Mouse (Mus musculus) MEL (cell line): Measurements from ENCODE around the gene Svs3a. TPM values are rescaled to one million over a fixed set of nuclear protein-coding genes. Genes with fewer than 3 reads are reported as not detected.
"Not testable (repeated sequence)": the region's sequence is repeated elsewhere in the genome, so short reads cannot be mapped to it uniquely, and the experiment has no call there.

ENCODE experiments used
- DNase-seq: peaks from one replicate; pipeline ENCODE4 v3.0.0; 2011; ENCODE audit warnings: low read depth, low spot score
- H3K27ac ChIP-seq: 2 replicates; pipeline ENCODE4 v1.5.1; 2012; ENCODE audit warnings: low read depth, mild to moderate bottlenecking, control low read depth, low read length, moderate library complexity; ENCODE audit not compliant: control insufficient read depth
- H3K27me3 ChIP-seq, 2 experiments: fragments of 150-350 bp in 1 of 2; sonication (generic) in 1 of 2; 2 replicates each; pipeline ENCODE4 v1.6.1; 2012; ENCODE audit warnings: low read length in 2 of 2, mild to moderate bottlenecking in 2 of 2, improper control_type of control experiment in 1 of 2, moderate library complexity in 1 of 2; ENCODE audit not compliant: insufficient read depth in 2 of 2, control insufficient read depth in 1 of 2
- H3K36me3 ChIP-seq, 2 experiments: 2 replicates each; pipeline ENCODE4 v1.6.1; 2012 to 2014; ENCODE audit warnings: low read length in 2 of 2, improper control_type of control experiment in 1 of 2, inconsistent platforms in 1 of 2, mild to moderate bottlenecking in 1 of 2; ENCODE audit not compliant: insufficient read depth in 2 of 2, control insufficient read depth in 1 of 2
- H3K4me1 ChIP-seq, 2 experiments: fragments of 150-350 bp in 1 of 2; sonication (generic) in 1 of 2; 2 replicates each; pipeline ENCODE4 v1.6.1; 2012; ENCODE audit warnings: low read length in 2 of 2, improper control_type of control experiment in 1 of 2, mild to moderate bottlenecking in 1 of 2; ENCODE audit not compliant: insufficient read depth in 2 of 2, control insufficient read depth in 1 of 2
- H3K4me3 ChIP-seq, 2 experiments: fragments of 150-350 bp in 1 of 2; sonication (generic) in 1 of 2; 2 replicates each; pipeline ENCODE4 v1.5.1; 2012; ENCODE audit warnings: low read depth in 2 of 2, low read length in 2 of 2, mild to moderate bottlenecking in 2 of 2, moderate library complexity in 2 of 2, control low read depth in 1 of 2, improper control_type of control experiment in 1 of 2; ENCODE audit not compliant: control insufficient read depth in 1 of 2, insufficient read depth in 1 of 2
- H3K79me2 ChIP-seq: 2 replicates; pipeline ENCODE4 v1.6.1; 2012; ENCODE audit warnings: mild to moderate bottlenecking, low read length, moderate library complexity; ENCODE audit not compliant: control insufficient read depth, poor library complexity, insufficient read depth
- H3K9ac ChIP-seq: 2 replicates; pipeline ENCODE4 v1.6.1; 2012; ENCODE audit warnings: low read depth, mild to moderate bottlenecking, control low read depth, low read length, moderate library complexity; ENCODE audit not compliant: control insufficient read depth, poor library complexity, severe bottlenecking
- H3K9me3 ChIP-seq: fragments of 150-350 bp; sonication (generic); replicated peaks from 2 replicates; pipeline ENCODE4 v1.6.1; 2012; ENCODE audit warnings: mild to moderate bottlenecking, low read length, improper control_type of control experiment, moderate library complexity; ENCODE audit not compliant: insufficient read depth
- CHD2 ChIP-seq: IDR thresholded peaks from 2 replicates; pipeline ENCODE4 v1.6.1; 2011; ENCODE audit warnings: low read length, improper control_type of control experiment
- ELF1 ChIP-seq: IDR thresholded peaks from 2 replicates; pipeline ENCODE4 v1.6.1; 2014; ENCODE audit warnings: low read depth, mild to moderate bottlenecking, inconsistent platforms, low read length, improper control_type of control experiment, moderate library complexity
- EP300 ChIP-seq, 2 experiments: IDR thresholded peaks; 2 replicates each; pipeline ENCODE4 v1.6.1; 2011; ENCODE audit warnings: improper control_type of control experiment in 2 of 2, low read length in 2 of 2, low read depth in 1 of 2, mild to moderate bottlenecking in 1 of 2
- GATA1 ChIP-seq: IDR thresholded peaks from 2 replicates; pipeline ENCODE4 v1.6.1; 2011; ENCODE audit warnings: low read depth, low read length, improper control_type of control experiment
- JUND ChIP-seq: IDR thresholded peaks from 2 replicates; pipeline ENCODE4 v1.6.1; 2011; ENCODE audit warnings: low read depth, mild to moderate bottlenecking, improper control_type of control experiment, low read length
- MAFK ChIP-seq: IDR thresholded peaks from 2 replicates; pipeline ENCODE4 v1.6.1; 2011; ENCODE audit warnings: low read depth, mild to moderate bottlenecking, low read length, improper control_type of control experiment, borderline replicate concordance
- MYB ChIP-seq: IDR thresholded peaks from 2 replicates; pipeline ENCODE4 v1.6.1; 2011; ENCODE audit warnings: mild to moderate bottlenecking, low read depth, low read length, improper control_type of control experiment
- POLR2A ChIP-seq, 2 experiments: IDR thresholded peaks; 2 replicates each; pipeline ENCODE4 v1.6.1; 2011 to 2012; ENCODE audit warnings: low read length in 2 of 2, mild to moderate bottlenecking in 2 of 2, control low read depth in 1 of 2, improper control_type of control experiment in 1 of 2, low read depth in 1 of 2, moderate library complexity in 1 of 2; ENCODE audit not compliant: control insufficient read depth in 1 of 2, insufficient read depth in 1 of 2, poor library complexity in 1 of 2
- RAD21 ChIP-seq: IDR thresholded peaks from 2 replicates; pipeline ENCODE4 v1.6.1; 2011; ENCODE audit warnings: mild to moderate bottlenecking, low read depth, low read length, improper control_type of control experiment
- RCOR1 ChIP-seq: IDR thresholded peaks from 2 replicates; pipeline ENCODE4 v1.6.1; 2012; ENCODE audit warnings: low read depth, mild to moderate bottlenecking, inconsistent platforms, low read length, improper control_type of control experiment
- SMC3 ChIP-seq: IDR thresholded peaks from 2 replicates; pipeline ENCODE4 v1.6.1; 2011; ENCODE audit warnings: low read depth, low read length, improper control_type of control experiment
- TBP ChIP-seq: IDR thresholded peaks from 2 replicates; pipeline ENCODE4 v1.8.0; 2011; ENCODE audit warnings: low read depth, low read length, improper control_type of control experiment
- TCF12 ChIP-seq: IDR thresholded peaks from 2 replicates; pipeline ENCODE4 v1.6.1; 2014; ENCODE audit warnings: low read depth, mild to moderate bottlenecking, inconsistent platforms, low read length, improper control_type of control experiment, moderate library complexity
- USF2 ChIP-seq, 2 experiments: IDR thresholded peaks; 2 replicates each; pipeline ENCODE4 v1.6.1; 2011 to 2012; ENCODE audit warnings: improper control_type of control experiment in 2 of 2, low read length in 2 of 2, borderline replicate concordance in 1 of 2, inconsistent platforms in 1 of 2, low read depth in 1 of 2, mild to moderate bottlenecking in 1 of 2; ENCODE audit not compliant: insufficient read depth in 1 of 2
- ZKSCAN1 ChIP-seq: IDR thresholded peaks from 2 replicates; pipeline ENCODE4 v1.6.1; 2012; ENCODE audit warnings: low read depth, mild to moderate bottlenecking, inconsistent platforms, low read length, improper control_type of control experiment, moderate library complexity
- polyA plus RNA-seq, 2 experiments: library from polyadenylated mRNA; stranded (reverse) in 1 of 2; unstranded in 1 of 2; fragments of >175 nt in 1 of 2; fragments of >200 nt in 1 of 2; gene quantifications; 2 replicates each; pipeline versions ENCODE4 v1.2.1 to v1.2.4; 2012; ENCODE audit warnings: low replicate concordance in 2 of 2, low read depth in 1 of 2; ENCODE audit not compliant: insufficient read length in 2 of 2, insufficient read depth in 1 of 2, missing spikeins in 1 of 2
- total RNA-seq: library from RNA; depleted of rRNA; stranded (reverse); fragments of 300-350 nt; gene quantifications from 2 replicates; pipeline ENCODE4 v1.2.3, GENCODE M21; 2012

The Svs3a gene
- total and polyA plus RNA-seq, 3 experiments = not detected

DNA sequence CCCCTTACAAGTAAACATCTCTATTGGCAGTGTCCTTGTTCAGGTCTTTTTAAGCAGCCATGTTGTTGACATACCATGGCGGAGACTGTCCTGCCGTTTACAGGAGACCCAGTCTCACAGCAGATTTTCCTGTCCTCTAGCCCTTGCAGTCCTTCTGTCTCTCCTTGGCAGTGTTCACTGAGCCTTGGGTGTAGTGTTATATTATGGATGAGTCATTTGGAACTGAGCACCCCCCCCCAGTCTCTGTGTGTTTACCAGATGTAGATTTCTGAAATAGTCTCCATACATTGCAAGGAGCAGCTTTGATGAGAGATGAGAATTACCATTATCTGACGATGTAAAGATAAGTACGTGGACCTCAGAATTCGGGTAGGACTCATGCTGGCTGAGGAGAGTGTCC lies 23.5 kb downstream of the Svs3a start:
- H3K9ac ChIP-seq = no peak overlapping the region
- no peak for DNase-seq
- H3K27me3 ChIP-seq = peaks cover 2% of the 10 kb centered on the region in 2 experiments; a peak in 1 of 4 replicates
- no peak overlapping the region for H3K4me3 ChIP-seq
- no peaks in the 10 kb centered on the region for H3K9me3 ChIP-seq
- TF ChIP-seq TBP (no peak), MAFK (no peak), JUND (no peak), RCOR1 (no peak), GATA1 (no peak), USF2 (IDR thresholded peaks at IDR 0.05; ENCODE audit: borderline replicate concordance in 1 of 2, insufficient read depth in 1 of 2, low read depth in 1 of 2, low read length in 2 of 2) (no peak), TCF12 (no peak), ELF1 (no peak), RAD21 (no peak)
- H3K27ac ChIP-seq = no peak overlapping the region
- H3K79me2 ChIP-seq = no peaks in the 10 kb centered on the region
- H3K36me3 ChIP-seq = no peaks in the 10 kb centered on the region
- no peaks in the 10 kb centered on the region for H3K4me1 ChIP-seq

DNA sequence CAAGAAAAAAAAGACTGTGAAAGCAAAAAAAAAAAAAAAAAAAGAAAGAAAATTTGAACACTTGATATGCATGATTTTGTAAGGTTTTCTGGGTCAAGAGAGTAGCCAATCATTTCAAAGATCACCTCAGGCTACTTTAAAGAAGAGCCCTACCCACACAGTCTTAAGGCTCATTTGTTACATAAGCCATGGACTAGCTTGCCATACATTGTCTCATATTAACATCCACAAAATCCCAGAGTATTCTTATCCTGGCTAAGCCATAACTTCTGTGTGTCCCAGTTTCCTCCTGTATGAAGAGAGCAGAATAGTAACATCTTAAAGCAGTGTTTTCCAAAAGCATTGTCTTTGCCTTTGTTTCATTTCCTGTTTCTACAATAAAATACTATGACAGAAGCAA lies 26.4 kb downstream of the Svs3a start:
- H3K79me2 ChIP-seq, DNase-seq, H3K27ac ChIP-seq, H3K4me3 ChIP-seq, H3K36me3 ChIP-seq, H3K4me1 ChIP-seq, H3K9ac ChIP-seq, H3K27me3 ChIP-seq, H3K9me3 ChIP-seq: not testable (repeated sequence)

DNA sequence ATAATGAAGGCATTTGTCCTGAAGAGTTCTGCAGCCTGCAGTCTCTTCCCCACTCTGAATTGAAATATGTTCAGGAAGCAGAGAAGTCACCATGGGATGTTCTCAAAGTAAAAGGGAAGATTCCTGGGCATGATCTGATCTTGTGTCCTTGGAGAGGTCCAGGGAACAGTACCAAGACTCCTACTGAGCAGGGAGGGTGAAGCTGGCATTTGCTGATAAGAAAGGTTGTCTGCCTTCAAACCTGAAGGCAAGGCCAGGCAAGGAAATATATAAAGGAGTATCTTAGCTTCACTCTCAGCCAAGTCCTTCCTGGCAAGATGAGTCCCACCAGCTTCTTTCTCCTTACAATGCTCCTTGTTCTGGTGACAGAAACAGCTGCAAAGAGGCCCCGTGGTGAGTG lies 27.4 kb downstream of the Svs3a start, which contains the start of gene Svs6:
Gene Svs6 (plus strand): TSS at position 301 of the 400 bp plus-strand sequence.
- not testable (repeated sequence) for H3K27me3 ChIP-seq, H3K4me3 ChIP-seq

DNA sequence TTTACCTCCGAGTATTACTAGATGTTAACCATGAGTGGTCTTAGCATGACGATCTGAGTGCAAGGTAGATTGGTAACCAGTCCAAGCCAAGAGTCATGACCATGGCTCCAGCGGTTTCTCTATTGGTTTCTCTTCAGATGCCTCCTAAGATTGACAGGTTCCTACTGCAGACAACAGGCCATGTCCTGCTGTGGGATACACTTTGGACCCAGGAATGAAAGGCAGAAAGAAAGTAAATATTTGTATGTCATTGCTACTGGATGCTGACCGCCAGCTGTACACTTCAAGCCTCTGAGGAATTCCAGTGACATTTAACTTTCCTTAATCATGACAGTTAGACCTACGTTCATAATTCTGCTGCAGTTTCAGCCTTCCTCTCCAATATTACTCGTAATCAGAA lies 31.9 kb downstream of the Svs3a start:
- H3K27me3 ChIP-seq = peaks cover 2 to 4% of the 10 kb centered on the region in 2 experiments; a peak in 3 of 4 replicates
- H3K4me3 ChIP-seq = no peak overlapping the region
- TF ChIP-seq SMC3 (no peak), EP300 (IDR thresholded peaks at IDR 0.05; ENCODE audit: low read depth in 1 of 2, low read length in 2 of 2) (no peak), GATA1 (no peak), ZKSCAN1 (no peak), MYB (no peak), USF2 (IDR thresholded peaks at IDR 0.05; ENCODE audit: borderline replicate concordance in 1 of 2, insufficient read depth in 1 of 2, low read depth in 1 of 2, low read length in 2 of 2) (no peak), CHD2 (no peak), RCOR1 (no peak), POLR2A (IDR thresholded peaks at IDR 0.05; ENCODE audit: control insufficient read depth in 1 of 2, insufficient read depth in 1 of 2, low read depth in 1 of 2, low read length in 2 of 2, poor library complexity in 1 of 2) (no peak)
- no peak for DNase-seq
- no peaks in the 10 kb centered on the region for H3K36me3 ChIP-seq
- H3K4me1 ChIP-seq = no peaks in the 10 kb centered on the region
- no peaks in the 10 kb centered on the region for H3K9me3 ChIP-seq
- H3K27ac ChIP-seq = no peak overlapping the region
- H3K79me2 ChIP-seq = no peaks in the 10 kb centered on the region
- no peak overlapping the region for H3K9ac ChIP-seq

More for the DNA sequence above, 27.4 kb downstream of the Svs3a start, which contains the start of gene Svs6:
- not testable (repeated sequence) for H3K79me2 ChIP-seq, H3K36me3 ChIP-seq, H3K27ac ChIP-seq, DNase-seq, H3K4me1 ChIP-seq, H3K9ac ChIP-seq, H3K9me3 ChIP-seq

DNA sequence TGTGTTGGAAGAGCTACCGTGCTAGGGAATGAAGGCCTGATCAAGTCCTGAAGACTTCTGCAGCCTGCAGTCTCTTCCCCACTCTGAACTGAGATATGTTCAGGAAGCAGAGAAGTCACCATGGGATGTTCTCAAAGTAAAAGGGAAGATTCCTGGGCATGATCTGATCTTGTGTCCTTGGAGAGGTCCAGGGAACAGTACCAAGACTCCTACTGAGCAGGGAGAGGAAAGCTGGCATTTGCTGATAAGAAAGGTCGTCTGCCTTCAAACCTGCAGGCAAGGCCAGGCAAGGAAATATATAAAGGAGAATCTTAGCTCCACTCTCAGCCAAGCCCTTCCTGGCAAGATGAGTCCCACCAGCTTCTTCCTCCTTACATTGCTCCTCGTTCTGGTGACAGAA lies 43.4 kb downstream of the Svs3a start, which contains the start of gene Svs5:
Gene Svs5 (plus strand): TSS at position 301 of the 400 bp plus-strand sequence.
- H3K9ac ChIP-seq, H3K4me3 ChIP-seq, H3K36me3 ChIP-seq, H3K27ac ChIP-seq, DNase-seq, H3K79me2 ChIP-seq, H3K4me1 ChIP-seq, H3K9me3 ChIP-seq: not testable (repeated sequence)
- H3K27me3 ChIP-seq = peaks cover 3 to 19% of the 10 kb centered on the region in 2 experiments
